Mouse (Mus musculus): ENCODE data around the gene Nexn.

The Nexn gene

GRCm38 (mm10) chr3:152193635-152194097 lies 72.5 kb downstream of the Nexn start:
- peak; percentile 94 for DNase-seq (ENCODE audit: low spot score)

DNA sequence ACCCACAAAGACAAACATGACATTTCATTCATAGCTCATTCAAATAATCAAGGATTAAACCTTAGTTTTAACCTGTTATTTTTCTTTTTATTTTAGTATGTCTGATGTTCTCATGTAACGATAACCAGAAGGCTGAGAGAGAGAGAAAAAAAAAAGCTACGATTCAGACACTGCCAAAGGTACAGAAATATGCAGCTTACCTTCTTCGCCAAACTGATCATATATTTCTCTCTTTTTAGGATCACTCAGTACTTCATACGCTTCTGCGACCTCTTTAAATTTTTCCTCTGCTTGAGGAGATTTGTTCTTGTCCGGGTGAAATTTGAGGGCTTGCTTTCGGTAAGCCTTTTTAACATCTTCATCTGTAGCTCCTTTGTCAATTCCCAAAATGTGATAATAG lies 73.0 kb downstream of the Nexn start:
- no peak for DNase-seq (ENCODE audit: low spot score)

GRCm38 (mm10) chr3:152192238-152192931 lies 73.8 kb downstream of the Nexn start:
- peak; percentile 45 for DNase-seq (ENCODE audit: low spot score)

GRCm38 (mm10) chr3:152191791-152192237 lies 74.3 kb downstream of the Nexn start:
- DNase-seq (ENCODE audit: low spot score), result peak; percentile 60

DNA sequence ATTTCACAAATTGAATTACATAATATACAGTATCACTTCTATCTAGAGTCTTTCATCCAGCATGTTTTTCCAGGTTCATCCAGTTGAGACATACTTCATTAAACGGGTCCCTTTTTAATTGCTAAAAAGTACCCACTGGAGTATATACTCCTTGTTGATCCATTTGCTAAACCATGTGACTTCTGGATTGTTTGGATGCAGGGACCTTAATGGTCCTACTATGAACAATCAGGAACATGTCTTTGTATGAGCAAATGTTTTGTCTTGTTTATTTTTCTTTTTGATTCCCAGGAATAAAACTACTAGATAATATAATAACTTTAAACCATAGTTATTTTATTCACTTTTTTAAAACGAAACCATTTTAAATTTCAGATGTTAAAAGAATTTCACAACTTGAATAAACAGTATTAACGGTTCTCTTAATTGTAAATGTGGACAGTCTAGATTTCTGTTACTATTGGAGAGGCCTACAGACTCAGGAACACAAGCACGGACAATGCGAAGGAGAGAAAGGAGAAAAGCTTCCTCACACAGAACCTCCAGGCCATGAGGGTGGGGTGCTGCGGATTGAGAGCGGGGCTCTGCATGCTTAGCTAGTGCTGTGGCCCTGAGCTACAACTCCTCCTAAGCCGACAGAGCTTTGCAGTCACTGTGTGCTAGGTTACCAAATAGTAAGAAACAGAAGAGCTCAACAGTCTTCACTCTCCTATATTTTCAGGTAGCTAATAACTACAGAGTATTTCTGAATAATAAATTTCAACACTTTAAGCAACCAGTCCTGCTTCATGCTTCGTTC lies 75.3 kb downstream of the Nexn start:
- DNase-seq (ENCODE audit: low spot score), result peak; percentile 27

GRCm38 (mm10) chr3:152189306-152189705 lies 76.8 kb downstream of the Nexn start:
- DNase-seq (ENCODE audit: low spot score), result peak; percentile 30

Data from c-Kit-positive CD71-positive TER-119-positive erythroid progenitor cells, embryonic 14.5 days (primary cell).